Mouse (Mus musculus): ENCODE measurements at regions not wholly inside any gene's neighbourhood (a gene's known extent, or its start where the extent isn't known, plus 50 kb on each side); places are given as distances from the start of the nearest gene placed in this dataset.

- whole genome bisulfite sequencing: 31% methylated on average over 8 of the region's 8 CpGs
Measured at GRCm38 (mm10) chr14:25154180-25154579, 304.8 kb upstream of the Zmiz1 start.

GRCm38 (mm10) chr14:25155008-25155783, 303.8 kb upstream of the Zmiz1 start:
- WGBS: 44% methylated on average over 7 of the region's 7 CpGs
- no peaks in the 10 kb centered on the region for H3K36me3 ChIP-seq (replicated peaks; ENCODE audit: control insufficient read depth, insufficient read depth, low read length)
- DNase-seq (ENCODE audit: low spot score): no peak
- H3K4me3 ChIP-seq (ENCODE audit: low read depth, low read length): no peak overlapping the region
- TF ChIP-seq EP300 (IDR thresholded peaks at IDR 0.05; ENCODE audit: low read depth): no peak
- TF ChIP-seq CTCF (IDR thresholded peaks at IDR 0.05; ENCODE audit: low read depth): no peak
- H3K27me3 ChIP-seq (ENCODE audit: control insufficient read depth, insufficient read depth, low read length): no peaks in the 10 kb centered on the region
- no peak overlapping the region for H3K9ac ChIP-seq (replicated peaks; ENCODE audit: low read depth, low read length)
- no peaks in the 10 kb centered on the region for H3K9me3 ChIP-seq (replicated peaks; ENCODE audit: control insufficient read depth, low read length)
- no peak for ATAC-seq (ENCODE audit: insufficient read depth, low read depth)
- peaks cover 31% of the 10 kb centered on the region for H3K4me1 ChIP-seq (ENCODE audit: control insufficient read depth, insufficient read depth)
- peak overlapping the region; percentile 87 for H3K27ac ChIP-seq (ENCODE audit: low read depth)
- no peak overlapping the region for H3K4me2 ChIP-seq (ENCODE audit: low read depth, low read length)

More at GRCm38 (mm10) chr14:25154180-25154579, 304.8 kb upstream of the Zmiz1 start:
- Histone ChIP-seq H3K9ac (replicated peaks; ENCODE audit: low read depth, low read length) (no peak overlapping the region), H3K4me3 (ENCODE audit: low read depth, low read length) (no peak overlapping the region), H3K4me2 (ENCODE audit: low read depth, low read length) (no peak overlapping the region), H3K4me1 (ENCODE audit: control insufficient read depth, insufficient read depth) (peaks cover 31% of the 10 kb centered on the region), H3K36me3 (replicated peaks; ENCODE audit: control insufficient read depth, insufficient read depth, low read length) (no peaks in the 10 kb centered on the region), H3K27me3 (ENCODE audit: control insufficient read depth, insufficient read depth, low read length) (no peaks in the 10 kb centered on the region), H3K9me3 (replicated peaks; ENCODE audit: control insufficient read depth, low read length) (no peaks in the 10 kb centered on the region), H3K27ac (ENCODE audit: low read depth) (no peak overlapping the region; the same call in 1 of the 2 replicates)
- no peak for ATAC-seq (ENCODE audit: insufficient read depth, low read depth)
- no peak for DNase-seq (ENCODE audit: low spot score)
- TF ChIP-seq EP300 (IDR thresholded peaks at IDR 0.05; ENCODE audit: low read depth) (no peak), CTCF (IDR thresholded peaks at IDR 0.05; ENCODE audit: low read depth) (no peak)

- Histone ChIP-seq H3K9me3 (replicated peaks; ENCODE audit: control insufficient read depth, low read length) (no peaks in the 10 kb centered on the region), H3K4me3 (ENCODE audit: low read depth, low read length) (no peak overlapping the region), H3K9ac (replicated peaks; ENCODE audit: low read depth, low read length) (no peak overlapping the region), H3K27me3 (ENCODE audit: control insufficient read depth, insufficient read depth, low read length) (no peaks in the 10 kb centered on the region), H3K4me1 (ENCODE audit: control insufficient read depth, insufficient read depth) (peaks cover 31% of the 10 kb centered on the region), H3K4me2 (ENCODE audit: low read depth, low read length) (0 out of 2 replicates have a peak overlapping the region, but pooled peaks have one; percentile 1), H3K27ac (ENCODE audit: low read depth) (peak overlapping the region; percentile 87), H3K36me3 (replicated peaks; ENCODE audit: control insufficient read depth, insufficient read depth, low read length) (no peaks in the 10 kb centered on the region)
- TF ChIP-seq EP300 (IDR thresholded peaks at IDR 0.05; ENCODE audit: low read depth) (no peak), CTCF (IDR thresholded peaks at IDR 0.05; ENCODE audit: low read depth) (no peak)
- ATAC-seq (ENCODE audit: insufficient read depth, low read depth) (peak; percentile 87), DNase-seq (ENCODE audit: low spot score) (peak; percentile 87)
- 23% methylated on average over 9 of the region's 9 CpGs for WGBS
Measured at GRCm38 (mm10) chr14:25156171-25156570, 302.8 kb upstream of the Zmiz1 start.

GRCm38 (mm10) chr14:25161684-25162321, 297.2 kb upstream of the Zmiz1 start:
- no peak overlapping the region for H3K27ac ChIP-seq (ENCODE audit: low read depth)
- no peak for DNase-seq (ENCODE audit: low spot score)
- WGBS: 79% methylated on average over 8 of the region's 8 CpGs

GRCm38 (mm10) chr14:25166217-25166616, 292.8 kb upstream of the Zmiz1 start:
- Histone ChIP-seq H3K27me3 (ENCODE audit: control insufficient read depth, insufficient read depth, low read length) (no peaks in the 10 kb centered on the region), H3K4me2 (ENCODE audit: low read depth, low read length) (no peak overlapping the region), H3K36me3 (replicated peaks; ENCODE audit: control insufficient read depth, insufficient read depth, low read length) (no peaks in the 10 kb centered on the region), H3K4me1 (ENCODE audit: control insufficient read depth, insufficient read depth) (peaks cover 15% of the 10 kb centered on the region), H3K9me3 (replicated peaks; ENCODE audit: control insufficient read depth, low read length) (no peaks in the 10 kb centered on the region), H3K9ac (replicated peaks; ENCODE audit: low read depth, low read length) (no peak overlapping the region), H3K4me3 (ENCODE audit: low read depth, low read length) (no peak overlapping the region), H3K27ac (ENCODE audit: low read depth) (no peak overlapping the region)
- DNase-seq (ENCODE audit: low spot score) (no peak), ATAC-seq (ENCODE audit: insufficient read depth, low read depth) (no peak)
- TF ChIP-seq EP300 (IDR thresholded peaks at IDR 0.05; ENCODE audit: low read depth): no peak
- 50% methylated on average over 1 of the region's 1 CpGs for WGBS

More at GRCm38 (mm10) chr14:25161684-25162321, 297.2 kb upstream of the Zmiz1 start:
- Histone ChIP-seq H3K4me2 (ENCODE audit: low read depth, low read length) (no peak overlapping the region), H3K27me3 (ENCODE audit: control insufficient read depth, insufficient read depth, low read length) (no peaks in the 10 kb centered on the region), H3K9me3 (replicated peaks; ENCODE audit: control insufficient read depth, low read length) (no peaks in the 10 kb centered on the region), H3K4me3 (ENCODE audit: low read depth, low read length) (no peak overlapping the region), H3K4me1 (ENCODE audit: control insufficient read depth, insufficient read depth) (peaks cover 11% of the 10 kb centered on the region; the same call in 1 of the 2 replicates), H3K9ac (replicated peaks; ENCODE audit: low read depth, low read length) (no peak overlapping the region), H3K36me3 (replicated peaks; ENCODE audit: control insufficient read depth, insufficient read depth, low read length) (no peaks in the 10 kb centered on the region)
- no peak for ATAC-seq (ENCODE audit: insufficient read depth, low read depth)
- no peak for TF ChIP-seq CTCF (IDR thresholded peaks at IDR 0.05; ENCODE audit: low read depth)
- TF ChIP-seq EP300 (IDR thresholded peaks at IDR 0.05; ENCODE audit: low read depth): no peak
